Mouse (Mus musculus) heart, postnatal 25 days (tissue): ENCODE data around the gene Rab11fip5. TPM values are rescaled to one million over a fixed set of nuclear protein-coding genes. Genes with fewer than 3 reads are reported as not detected.
A peak's percentile ranks its signal among the peaks of the same experiment; 100 is the strongest.

ENCODE experiments used
- DNase-seq: peaks from one replicate; pipeline ENCODE4 v3.0.0; 2022; ENCODE audit warnings: low spot score
- intact Hi-C: fragments of 180-260 bp; cut with DNase I; formaldehyde crosslinking; loops from one replicate; pipeline ENCODE4 v1.15.1; 2025
- total RNA-seq, 2 experiments: library from RNA; stranded (reverse); gene quantifications; 2 replicates each; pipeline ENCODE4 v1.2.3; 2021

Rab11fip5 gene
- total RNA-seq, 2 experiments from 2014 or later = 59.9 to 68.6 TPM

GRCm38 (mm10) chr6:85354709-85355108 is 19.7 kb downstream of the Rab11fip5 start:
- DNase-seq = no peak
- intact Hi-C loops = no loop called here

GRCm38 (mm10) chr6:85353706-85354105 is 20.7 kb downstream of the Rab11fip5 start:
- DNase-seq = no peak
- intact Hi-C loops = no loop called here

GRCm38 (mm10) chr6:85350157-85350556 is 24.3 kb downstream of the Rab11fip5 start:
- DNase-seq = no peak
- intact Hi-C loops = no loop called here

DNA sequence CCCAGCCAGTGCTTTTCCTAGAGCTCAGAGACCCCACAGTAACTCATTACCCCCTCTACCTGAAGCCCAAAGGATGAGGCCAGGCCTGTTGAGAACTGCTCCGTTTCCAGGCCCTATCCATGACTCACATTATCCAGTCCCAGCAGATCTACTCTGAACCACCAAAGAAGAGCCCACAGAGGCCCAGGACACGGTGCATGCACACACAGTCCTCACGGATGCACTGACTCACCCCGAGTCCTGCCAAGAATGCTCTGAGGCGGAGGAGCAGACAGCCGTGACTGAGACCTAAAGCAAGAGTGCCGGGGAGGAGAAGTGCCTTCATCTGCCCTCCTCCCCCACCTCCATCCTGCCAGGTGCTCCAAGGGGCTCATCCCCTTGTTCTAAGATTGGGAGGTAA is 25.2 kb downstream of the Rab11fip5 start:
- intact Hi-C loops = no loop called here
- peak; percentile 26 for DNase-seq

DNA sequence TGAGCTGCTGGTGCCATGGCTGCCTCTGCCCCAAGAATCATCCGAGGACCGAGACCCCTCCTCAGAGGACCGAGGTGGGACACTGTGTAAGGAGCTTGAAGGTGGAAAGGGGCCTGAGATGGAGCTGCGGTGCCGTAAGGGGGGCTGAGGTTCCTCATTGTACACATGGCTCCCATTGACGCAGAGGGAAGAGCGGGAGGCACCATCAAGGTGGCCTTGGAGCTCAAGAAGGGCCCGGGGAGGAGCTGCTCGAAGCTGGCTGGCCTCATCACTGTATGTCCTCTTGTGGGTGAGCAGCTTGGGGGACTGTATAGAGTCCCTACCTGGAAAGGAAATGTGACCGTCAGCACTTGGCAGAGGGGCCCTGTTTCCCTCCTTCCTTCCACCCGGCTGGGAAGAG is 26.3 kb downstream of the Rab11fip5 start:
- DNase-seq = no peak
- intact Hi-C loops = no loop called here

GRCm38 (mm10) chr6:85346028-85346634 is 28.3 kb downstream of the Rab11fip5 start:
- intact Hi-C loops = loop anchor here (1.0 to 2.0 kb wide), 2 partner anchors 34 to 45 kb away; no protein-coding TSS in a partner anchor
- peak; percentile 60 for DNase-seq

GRCm38 (mm10) chr6:85344929-85345328 is 29.5 kb downstream of the Rab11fip5 start:
- intact Hi-C loops = no loop called here
- DNase-seq = no peak

GRCm38 (mm10) chr6:85343027-85343426 is 31.4 kb downstream of the Rab11fip5 start:
- DNase-seq = no peak
- intact Hi-C loops = no loop called here

DNA sequence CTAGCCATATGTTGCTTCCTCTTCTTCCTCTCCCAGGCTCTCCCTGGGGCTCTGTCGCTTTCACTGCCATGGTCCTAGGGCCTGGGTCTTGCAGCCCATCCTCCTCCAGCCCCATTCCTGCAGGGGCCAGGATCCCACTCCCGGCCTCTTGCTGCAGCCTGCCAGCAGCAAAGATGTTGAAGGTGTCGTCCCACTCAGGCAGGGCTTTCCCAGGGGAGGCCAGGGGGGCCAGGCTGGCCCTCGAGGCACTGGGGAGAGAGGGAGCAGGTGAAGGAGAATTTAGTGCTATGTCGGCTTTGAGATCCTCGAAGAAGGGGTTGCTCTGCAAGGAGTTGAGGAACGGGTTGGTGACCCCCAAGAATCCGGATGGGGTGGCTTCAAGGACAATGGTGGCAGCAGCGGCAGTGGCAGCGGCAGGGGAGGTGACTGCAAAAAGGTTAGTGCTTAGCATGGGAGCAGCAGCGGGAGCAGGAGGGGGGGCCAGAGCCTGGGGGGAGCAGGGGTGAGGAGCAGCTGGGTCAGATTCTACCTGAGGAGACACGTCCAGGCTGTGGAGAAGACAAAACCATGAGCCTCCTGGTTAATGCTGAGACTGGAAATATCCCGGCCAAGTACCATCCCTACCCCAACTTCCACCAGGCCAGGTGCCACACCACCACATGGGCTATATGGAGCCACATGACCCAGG is 32.5 kb downstream of the Rab11fip5 start:
- intact Hi-C loops = no loop called here
- DNase-seq = no peak

- DNase-seq = no peak
Observed at GRCm38 (mm10) chr6:85340184-85340583, 34.2 kb downstream of the Rab11fip5 start.

GRCm38 (mm10) chr6:85339273-85339901 is 35.0 kb downstream of the Rab11fip5 start:
- intact Hi-C loops = no loop called here
- DNase-seq = no peak

More at GRCm38 (mm10) chr6:85340184-85340583, 34.2 kb downstream of the Rab11fip5 start:
- intact Hi-C loops = no loop called here

GRCm38 (mm10) chr6:85336944-85337343 is 37.5 kb downstream of the Rab11fip5 start:
- DNase-seq = no peak
- intact Hi-C loops = no loop called here

DNA sequence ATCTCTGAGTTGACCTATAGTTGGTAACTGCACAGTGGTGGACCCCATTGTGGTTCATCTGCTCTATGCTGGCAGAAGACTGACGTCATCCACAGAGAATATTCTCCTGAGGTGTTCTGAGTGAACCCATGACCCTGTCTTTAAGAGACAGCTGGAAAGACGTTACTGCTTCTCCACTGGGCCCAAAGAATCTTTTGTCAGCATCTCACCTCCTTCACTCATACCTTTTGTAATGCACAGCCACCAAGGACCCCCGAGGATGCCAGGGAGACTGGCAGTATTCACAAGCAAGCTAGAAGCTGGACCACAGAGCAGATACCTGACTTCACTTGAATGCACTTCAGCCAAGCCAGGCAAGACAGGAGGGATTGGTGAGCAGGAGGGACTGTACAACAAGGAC is 39.1 kb downstream of the Rab11fip5 start:
- no peak for DNase-seq
- intact Hi-C loops = no loop called here

GRCm38 (mm10) chr6:85334851-85335250 is 39.6 kb downstream of the Rab11fip5 start:
- intact Hi-C loops = no loop called here
- no peak for DNase-seq

DNA sequence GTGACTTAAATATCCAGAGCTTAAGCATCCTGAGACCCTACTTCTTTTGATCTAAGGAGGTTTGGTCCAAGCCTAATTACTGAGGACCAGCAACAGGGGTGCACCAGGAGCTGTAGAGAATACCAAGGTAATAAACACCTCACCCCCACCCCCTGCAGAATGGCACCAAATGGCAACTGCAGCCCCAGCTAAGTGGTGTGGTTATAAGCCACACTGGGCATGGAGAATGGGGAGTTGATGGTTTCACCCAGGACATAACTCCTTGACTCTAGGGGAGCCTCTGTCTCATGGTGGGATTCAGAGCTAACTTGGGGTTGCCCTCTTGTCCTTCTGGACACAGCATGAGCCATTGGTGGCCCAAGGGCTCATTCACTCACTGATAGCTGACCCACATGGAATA is 40.2 kb downstream of the Rab11fip5 start:
- DNase-seq = no peak
- intact Hi-C loops = no loop called here

GRCm38 (mm10) chr6:85333732-85334131 is 40.7 kb downstream of the Rab11fip5 start:
- no peak for DNase-seq
- intact Hi-C loops = no loop called here

DNA sequence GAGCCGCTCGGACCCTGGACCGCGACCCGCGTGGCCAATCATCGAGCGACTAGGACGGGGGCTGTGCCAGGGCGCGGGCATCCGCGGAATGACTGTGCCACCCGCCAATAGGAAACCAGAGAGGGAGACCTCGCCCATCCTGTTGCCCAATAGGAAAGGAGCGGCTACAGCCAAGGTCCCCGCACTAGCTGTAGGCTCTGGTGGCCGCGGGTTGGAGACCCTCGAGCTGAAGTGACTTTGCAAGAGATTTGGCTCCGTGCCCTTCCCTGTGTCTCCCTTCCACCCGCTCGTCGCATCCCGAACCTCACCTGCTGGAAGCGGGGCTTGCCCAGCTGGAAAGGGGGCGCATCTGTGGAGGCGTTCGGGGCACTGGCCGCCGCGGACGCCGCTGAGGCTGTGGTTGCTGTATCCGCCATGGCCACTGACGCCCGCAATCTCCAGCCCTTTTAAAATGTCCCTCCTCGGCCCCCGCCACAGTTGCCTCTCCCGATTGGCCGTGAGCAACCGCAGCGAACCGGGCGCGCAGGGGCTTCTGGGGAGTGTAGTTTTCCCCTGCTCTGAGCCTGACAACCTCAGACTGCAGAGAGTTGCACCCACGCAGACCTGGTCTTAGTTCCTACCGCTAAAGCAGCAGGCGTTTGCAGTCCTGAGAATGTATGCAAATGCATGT is 41.3 kb downstream of the Rab11fip5 start, which contains the start of gene Sfxn5:
Sfxn5 (minus strand) TSS at position 423 of the 670 bp plus-strand sequence.
- intact Hi-C loops = no loop called here
- peak; percentile 95 for DNase-seq

GRCm38 (mm10) chr6:85332351-85332999 is 42.0 kb downstream of the Rab11fip5 start:
- intact Hi-C loops = no loop called here
- no peak for DNase-seq

DNA sequence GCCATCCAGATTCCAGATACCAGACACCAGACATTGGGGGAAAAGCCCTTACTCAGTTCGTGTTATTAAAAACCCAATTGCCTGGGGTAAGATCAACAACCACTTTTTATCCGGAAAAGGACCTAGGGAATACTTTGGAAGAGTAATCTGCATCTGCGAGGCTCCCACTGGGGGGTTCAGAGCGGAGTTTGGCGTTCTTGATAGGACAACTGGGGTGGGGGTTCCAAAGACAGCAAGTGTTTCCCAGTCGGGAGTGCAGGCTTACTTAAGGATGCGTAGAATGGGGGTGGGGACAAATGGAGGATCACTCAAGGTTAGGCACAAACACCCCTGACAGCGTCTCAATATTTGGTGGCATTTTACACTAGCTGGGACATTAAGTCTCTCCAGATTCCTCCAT is 42.7 kb downstream of the Rab11fip5 start:
- intact Hi-C loops = no loop called here
- DNase-seq = no peak

DNA sequence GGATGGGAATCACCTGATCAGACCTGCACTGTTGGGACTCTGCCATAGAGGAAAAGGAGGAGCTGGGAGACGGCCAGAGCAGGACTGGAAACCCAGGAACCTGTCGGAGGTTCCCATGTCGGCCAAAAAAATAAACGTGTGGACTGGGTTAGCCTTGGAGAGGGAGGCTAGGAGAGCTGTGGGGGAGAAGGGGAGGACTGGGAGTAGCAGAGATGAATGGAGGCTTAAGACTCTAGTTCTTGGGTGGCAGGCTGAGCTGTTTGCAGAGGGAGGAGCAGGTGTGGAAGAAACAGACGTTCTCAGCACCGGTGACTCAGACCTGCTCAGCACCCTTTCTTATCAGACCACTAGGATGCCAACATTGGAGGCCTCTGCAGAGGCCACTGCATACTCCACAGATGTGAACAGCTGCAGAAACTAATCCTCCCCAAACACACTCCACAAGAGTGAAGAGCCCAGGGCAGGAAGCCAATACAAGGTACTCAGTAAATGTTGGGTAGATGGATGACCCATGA is 43.2 kb downstream of the Rab11fip5 start:
- DNase-seq = no peak
- intact Hi-C loops = no loop called here
